Mouse (Mus musculus) kidney, adult 2 months (tissue): Measurements from ENCODE around the gene Taf3.

Experiments
- CTCF ChIP-seq: fragments of 200-500 bp; conservative IDR thresholded peaks from 2 replicates; pipeline ENCODE4 v1.5.1; 2011; ENCODE audit warnings: low read depth, mild to moderate bottlenecking, control low read depth, low read length, moderate library complexity, mixed read lengths; ENCODE audit not compliant: insufficient read depth, insufficient read length
- POLR2A ChIP-seq: fragments of 200-500 bp; IDR thresholded peaks from one replicate; pipeline ENCODE4 v1.6.1; 2011; ENCODE audit warnings: low read depth, low read length, control low read depth

DNA sequence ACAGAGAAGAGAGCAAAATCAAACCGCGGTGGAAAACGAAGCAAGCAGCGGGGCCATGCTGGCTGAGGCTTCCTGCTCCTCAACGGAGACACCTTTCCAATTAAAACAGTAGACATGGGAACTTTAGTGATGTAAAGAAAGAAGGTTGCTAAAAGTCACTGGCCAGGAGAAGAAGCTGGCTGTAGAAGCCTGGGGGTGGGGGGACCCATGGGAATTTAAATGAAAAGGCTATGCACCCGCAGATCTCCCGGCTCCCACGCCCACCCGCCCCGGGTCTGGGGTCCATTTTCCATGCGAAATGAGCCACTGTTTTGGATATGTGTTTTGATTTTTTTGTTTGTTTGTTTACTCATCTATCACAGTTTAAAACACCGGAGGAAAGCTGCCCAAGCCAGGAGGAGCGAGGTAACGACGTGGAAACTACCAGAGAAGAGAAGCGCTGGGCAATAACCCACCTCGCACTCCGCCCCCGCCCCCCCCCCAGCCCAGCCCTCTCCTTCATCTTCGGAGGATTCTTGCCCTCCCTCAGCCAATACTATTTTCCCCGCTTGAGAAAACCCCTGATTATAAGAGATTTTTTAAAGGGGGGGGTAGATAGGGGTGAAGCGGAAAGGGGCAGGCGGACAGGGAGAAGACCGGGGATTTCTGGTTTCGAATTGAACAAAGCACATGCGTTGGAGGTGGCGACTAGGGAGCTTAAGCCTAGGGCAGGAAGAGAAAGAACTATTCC lies 164.4 kb downstream of the Taf3 start:
- no peak for TF ChIP-seq CTCF
- no peak for TF ChIP-seq POLR2A
